Mouse (Mus musculus): ENCODE data around the gene 1700014D04Rik.
A peak's percentile ranks its signal among the peaks of the same experiment; 100 is the strongest.
"Not testable (repeated sequence)": the region's sequence is repeated elsewhere in the genome, so short reads cannot be mapped to it uniquely, and the experiment has no call there.

The 1700014D04Rik gene

DNA sequence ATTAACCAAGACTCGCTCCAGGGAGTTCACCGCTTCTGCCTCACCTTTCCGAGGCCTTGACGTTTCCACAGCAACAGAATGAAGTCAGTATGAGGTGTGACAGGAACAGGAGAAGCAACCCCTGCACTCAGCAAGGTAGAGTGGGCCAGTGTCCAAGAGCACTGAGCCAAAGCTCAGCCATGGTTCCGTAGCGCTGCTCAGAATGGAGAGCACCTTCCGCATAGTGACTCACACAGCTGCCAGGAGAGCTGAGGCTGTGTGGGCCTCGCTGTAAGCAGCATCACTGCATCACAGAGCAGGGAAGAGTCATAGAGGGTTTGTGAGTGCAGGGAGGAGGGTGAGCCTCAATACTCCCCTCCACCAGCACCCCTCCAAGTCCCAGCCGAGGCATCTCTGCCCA lies at the start of gene 1700014D04Rik:
1700014D04Rik (minus strand) TSS at position 42 of the 400 bp plus-strand sequence.
- no peak for DNase-seq (ENCODE audit: low spot score in 2 of 2)

GRCm38 (mm10) chr13:59795807-59796465 lies 49.4 kb upstream of the 1700014D04Rik start:
- DNase-seq (ENCODE audit: low spot score in 2 of 2): peak; percentile 53 to 74

- no peak for DNase-seq (ENCODE audit: low spot score in 2 of 2)
Measured at GRCm38 (mm10) chr13:59794786-59795185, 48.2 kb upstream of the 1700014D04Rik start.

DNA sequence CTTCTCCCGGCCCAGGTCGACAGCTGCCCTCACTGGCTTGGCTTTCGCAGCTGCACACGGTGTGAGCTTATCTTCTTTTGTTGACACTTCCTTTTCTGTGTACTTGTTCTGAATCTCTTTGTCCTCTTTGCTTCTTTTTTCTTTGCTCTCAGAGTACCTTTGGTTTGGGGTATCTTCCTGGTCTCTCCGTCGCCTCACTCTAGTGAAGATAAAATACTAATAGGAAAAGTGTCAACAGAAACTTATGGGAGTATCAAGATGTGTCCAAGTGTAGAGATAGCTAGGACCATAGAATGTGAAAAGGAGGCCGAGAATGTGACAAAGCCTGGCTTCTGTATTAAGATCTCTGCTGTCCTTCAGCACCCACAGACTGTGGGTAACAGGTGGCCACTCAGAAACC lies 35.6 kb upstream of the 1700014D04Rik start, which contains the start of gene Gm49354:
Gm49354 (minus strand) TSS at position 101 of the 400 bp plus-strand sequence.
- DNase-seq (ENCODE audit: low spot score in 2 of 2): no peak

GRCm38 (mm10) chr13:59779744-59780264 lies 33.3 kb upstream of the 1700014D04Rik start:
- not testable (repeated sequence) for DNase-seq (ENCODE audit: low spot score in 2 of 2)

GRCm38 (mm10) chr13:59779213-59779612 lies 32.7 kb upstream of the 1700014D04Rik start:
- no peak for DNase-seq (ENCODE audit: low spot score in 2 of 2)

DNA sequence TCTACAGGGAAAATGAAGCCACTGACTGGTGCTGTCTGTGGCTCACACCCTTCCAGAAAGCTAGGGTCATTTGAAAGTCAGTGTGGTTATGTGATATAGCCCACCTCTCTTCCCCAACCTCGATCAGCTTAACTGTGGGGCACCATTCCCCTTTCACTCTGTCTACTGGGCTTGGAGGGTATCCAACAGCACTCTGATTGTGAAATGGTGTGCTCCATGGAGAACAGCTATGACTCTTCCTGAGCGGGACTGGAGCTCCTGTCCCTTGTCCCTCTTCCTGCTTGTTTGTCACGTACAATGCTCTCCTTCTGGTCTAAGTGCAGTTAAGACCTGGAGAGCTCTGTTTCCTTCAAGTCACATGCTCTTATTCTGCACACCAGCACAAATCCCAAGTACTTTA lies 28.6 kb upstream of the 1700014D04Rik start:
- DNase-seq (ENCODE audit: low spot score in 2 of 2): no peak

DNA sequence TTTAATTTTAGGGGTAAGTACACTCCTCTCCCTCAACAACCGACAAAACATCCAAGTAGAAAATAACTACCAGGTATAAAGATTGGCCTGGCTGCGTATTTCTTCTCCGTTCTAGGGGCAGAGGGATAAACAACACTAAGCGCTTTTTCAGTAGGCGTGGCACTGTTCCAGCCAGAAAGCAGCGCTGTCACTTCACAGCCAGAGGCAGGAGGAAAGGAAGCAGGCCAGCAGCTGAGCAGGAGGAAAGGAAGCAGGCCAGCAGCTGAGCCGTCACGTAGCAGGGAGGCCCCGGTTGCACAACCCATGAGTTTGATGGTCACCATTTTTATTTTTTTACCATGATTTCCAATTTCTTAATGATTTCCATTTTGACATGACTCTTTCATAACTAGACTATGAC lies 24.7 kb upstream of the 1700014D04Rik start:
- peak; percentile 53 to 70 for DNase-seq (ENCODE audit: low spot score in 2 of 2)

DNA sequence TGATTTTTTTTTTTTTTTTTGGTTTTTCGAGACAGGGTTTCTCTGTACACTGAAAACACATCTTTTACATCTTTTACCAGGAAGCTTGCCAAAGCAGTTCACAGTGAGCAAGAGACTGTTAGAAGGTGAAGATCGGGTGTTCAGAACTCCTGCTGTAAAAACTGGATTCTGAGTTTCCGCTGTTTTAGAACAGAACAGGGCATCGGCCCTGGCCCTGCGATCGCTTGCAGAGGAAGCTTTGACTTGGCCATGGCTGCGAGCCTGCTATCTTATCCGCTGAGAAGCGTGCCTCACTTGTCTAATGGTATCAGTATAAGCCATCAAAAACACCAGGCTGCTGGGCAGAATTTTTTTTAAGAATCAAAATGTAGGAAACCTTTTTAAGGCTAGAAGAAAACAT lies 24.3 kb upstream of the 1700014D04Rik start:
- peak in 1 of 2 experiments; percentile 23 for DNase-seq (ENCODE audit: low spot score in 2 of 2)

- peak; percentile 84 to 91 for DNase-seq (ENCODE audit: low spot score in 2 of 2)
Measured at GRCm38 (mm10) chr13:59770164-59770562, 23.6 kb upstream of the 1700014D04Rik start.

- DNase-seq (ENCODE audit: low spot score in 2 of 2): peak; percentile 99
Measured at GRCm38 (mm10) chr13:59769296-59770163, 23.0 kb upstream of the 1700014D04Rik start, which contains the start of gene Isca1. Gene Isca1, minus strand, starts transcription at chr13:59769810.

DNA sequence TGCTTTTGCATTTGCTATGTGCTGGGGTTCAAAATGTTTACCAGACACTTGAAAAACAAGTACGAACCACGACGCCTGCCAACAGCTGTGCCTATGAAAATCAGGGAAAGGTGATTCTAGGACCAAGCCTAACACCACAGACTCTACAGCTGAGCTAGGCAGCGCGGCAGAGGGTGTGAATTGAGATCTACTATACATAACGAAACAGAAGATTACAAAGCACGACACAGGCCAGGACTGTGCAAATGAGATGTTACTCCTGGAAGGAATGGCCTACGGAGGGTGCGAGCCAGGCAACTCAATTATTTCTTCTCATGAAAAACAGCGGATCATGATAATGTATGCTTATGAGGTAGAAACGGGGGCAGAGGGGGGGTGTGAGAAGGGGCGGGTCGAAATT lies 22.0 kb upstream of the 1700014D04Rik start:
- DNase-seq (ENCODE audit: low spot score in 2 of 2): no peak

GRCm38 (mm10) chr13:59766786-59767515 lies 20.4 kb upstream of the 1700014D04Rik start:
- DNase-seq (ENCODE audit: low spot score in 2 of 2): no peak

GRCm38 (mm10) chr13:59762791-59763190 lies 16.2 kb upstream of the 1700014D04Rik start:
- DNase-seq (ENCODE audit: low spot score in 2 of 2): peak; percentile 20 to 47

GRCm38 (mm10) chr13:59756906-59757305 lies 10.4 kb upstream of the 1700014D04Rik start:
- no peak for DNase-seq (ENCODE audit: low spot score in 2 of 2)

DNA sequence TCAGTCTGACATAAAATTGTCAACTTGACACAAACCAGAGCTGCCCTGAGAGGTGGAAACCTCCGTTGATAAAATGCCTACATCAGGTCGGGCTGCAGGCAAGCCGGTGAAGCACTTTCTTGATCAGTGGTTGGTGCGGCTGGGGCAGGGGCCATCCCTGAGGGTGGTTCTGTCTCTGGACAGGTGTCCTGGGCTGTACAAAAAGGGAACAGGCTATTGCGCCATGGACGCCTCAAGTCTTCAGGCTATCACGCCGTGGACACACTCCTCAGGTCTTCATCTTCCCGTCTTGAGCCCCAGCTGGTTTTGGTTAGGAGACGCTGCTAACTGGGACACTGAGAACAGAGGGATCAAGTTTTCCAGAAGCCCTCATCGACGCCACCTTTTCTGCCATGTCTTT lies 3.8 kb upstream of the 1700014D04Rik start:
- DNase-seq (ENCODE audit: low spot score in 2 of 2): no peak

DNA sequence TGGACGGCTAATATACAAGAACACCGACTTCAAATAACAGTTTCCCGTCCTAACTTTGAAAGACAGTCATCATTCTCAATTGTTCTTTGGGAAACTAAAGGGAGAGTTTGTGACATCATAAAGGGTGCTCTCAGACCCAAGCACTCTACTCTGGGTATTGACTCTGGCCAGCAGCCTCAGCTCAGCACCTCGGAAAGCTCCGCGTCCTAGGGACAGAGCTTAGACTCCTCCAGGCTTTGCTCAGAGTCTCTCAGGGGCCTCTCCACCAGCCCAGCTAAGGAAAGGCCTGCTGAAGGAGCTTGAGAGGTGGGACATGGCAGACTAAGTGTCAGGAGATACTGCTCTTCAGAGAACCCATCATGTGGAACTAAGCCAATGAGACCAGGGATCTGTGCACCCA lies 388 bp downstream of the 1700014D04Rik start:
- no peak for DNase-seq (ENCODE audit: low spot score in 2 of 2)

DNA sequence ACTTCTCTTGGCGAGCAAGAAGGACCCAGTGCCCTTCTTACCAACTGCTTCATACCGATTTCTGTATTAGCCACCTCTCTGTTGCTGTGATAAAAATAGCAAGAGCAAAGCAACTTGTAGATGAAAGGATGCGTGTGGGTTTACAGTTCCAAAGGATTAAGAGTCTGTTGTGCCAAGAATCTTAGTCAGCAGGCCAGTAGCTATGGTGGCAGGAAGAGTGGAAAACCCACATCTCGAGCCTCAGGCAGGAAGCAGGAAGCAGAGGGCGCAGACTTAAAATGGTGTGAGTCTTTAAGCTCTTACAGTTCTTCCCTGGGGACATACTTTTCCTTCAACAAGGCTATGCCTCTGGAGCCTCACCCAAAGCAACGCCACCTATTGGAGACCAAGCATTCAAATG lies 1.1 kb downstream of the 1700014D04Rik start:
- DNase-seq (ENCODE audit: low spot score in 2 of 2): no peak

- DNase-seq (ENCODE audit: low spot score in 2 of 2): peak in 1 of 2 experiments; percentile 13
Measured at GRCm38 (mm10) chr13:59741697-59742096, 4.9 kb downstream of the 1700014D04Rik start.

DNA sequence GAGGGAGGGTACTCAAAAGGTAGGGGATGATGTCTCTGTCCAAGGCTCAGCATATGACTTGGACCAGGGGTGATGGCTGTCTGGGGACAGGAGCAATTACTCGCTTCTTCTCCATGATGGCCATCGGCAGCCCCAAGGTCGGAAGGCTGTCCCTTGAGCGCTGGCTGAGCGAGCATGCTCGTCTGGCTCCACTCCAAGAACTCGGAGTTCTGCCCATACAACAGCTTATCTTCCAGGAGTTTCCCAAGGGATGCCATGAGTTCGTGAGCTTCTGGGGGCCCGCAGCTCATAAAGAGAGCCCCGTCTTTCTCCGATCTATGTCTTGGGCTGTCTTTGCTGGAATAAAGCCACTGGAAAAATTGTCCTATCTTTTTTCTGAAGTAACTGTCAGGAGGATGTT lies 5.5 kb downstream of the 1700014D04Rik start:
- DNase-seq (ENCODE audit: low spot score in 2 of 2): no peak

DNA sequence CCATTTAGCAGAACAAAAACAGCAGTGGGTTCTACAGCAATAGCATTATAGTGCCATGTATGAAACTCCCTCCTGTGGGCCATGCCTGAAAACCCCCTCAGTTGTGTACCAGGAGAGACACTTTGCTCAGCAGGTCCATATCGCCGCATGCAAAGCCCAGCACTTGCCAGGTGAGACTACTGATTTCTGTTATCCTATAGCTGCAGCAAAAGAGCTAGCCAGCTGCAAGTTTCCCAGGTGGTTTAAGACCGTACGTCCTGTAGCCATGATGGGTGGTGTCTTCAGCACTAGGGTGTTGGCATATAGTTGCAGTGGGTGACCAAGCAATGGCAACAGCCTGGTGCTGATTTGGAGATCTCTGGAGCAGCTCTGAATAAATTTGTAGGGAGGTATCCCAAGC lies 7.2 kb downstream of the 1700014D04Rik start:
- peak; percentile 23 to 41 for DNase-seq (ENCODE audit: low spot score in 2 of 2)

DNA sequence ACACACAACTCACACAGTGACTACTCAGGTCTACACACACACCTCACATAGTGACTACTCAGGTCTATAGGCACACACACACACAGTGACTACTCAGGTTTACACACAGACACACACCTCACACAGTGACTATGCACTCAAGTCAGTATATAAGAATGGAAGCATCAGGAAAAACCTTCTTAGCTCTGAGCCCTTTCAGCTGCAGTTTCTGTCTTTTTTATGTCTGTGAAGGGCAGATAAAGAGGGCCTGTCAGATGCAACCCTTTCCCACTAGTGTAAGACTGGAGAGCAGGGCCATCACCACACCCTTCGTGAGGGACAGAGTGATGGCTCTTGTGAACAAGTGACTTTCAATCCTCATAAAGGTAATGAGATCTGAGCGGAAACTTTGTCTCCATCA lies 8.1 kb downstream of the 1700014D04Rik start:
- DNase-seq (ENCODE audit: low spot score in 2 of 2): peak; percentile 14 to 46
